ENCODE assay signal across 12 mouse cellular contexts in genomic region chr7:141585288-141585687, GRCm38 (mm10). TPM values are rescaled to one million over a fixed set of nuclear protein-coding genes. Genes with fewer than 3 reads are reported as not detected.
DNase-seq lines count a peak whose midpoint lies in the region; ATAC-seq lines count a peak whose summit lies in the region.
"Had no signal": no experiment of that assay in that cellular context is flagged by ENCODE, and none has a peak within 500 bp of the region (broad histone marks: within the 10 kb centered on the region; RNA-seq: fewer than 3 reads in every experiment).

No protein-coding gene starts in this region.

- intact Hi-C loops in left cerebral cortex, postnatal 36 days (cut with DNase I), result no loop called here

- peaks cover 22% of the 10 kb centered on the region for H3K36me3 ChIP-seq in embryonic facial prominence, embryonic 14.5 days (ENCODE audit: control insufficient read depth, insufficient read depth, low read length)
- peaks cover 21% of the 10 kb centered on the region for H3K36me3 ChIP-seq in hindbrain, embryonic 14.5 days (replicated peaks; ENCODE audit: control insufficient read depth, insufficient read depth)

- H3K27me3 ChIP-seq in embryonic facial prominence, embryonic 14.5 days (replicated peaks; ENCODE audit: control insufficient read depth, insufficient read depth, low read length), result no peaks in the 10 kb centered on the region
- H3K27me3 ChIP-seq in hindbrain, embryonic 14.5 days (ENCODE audit: control insufficient read depth, insufficient read depth, low read length), result no peaks in the 10 kb centered on the region
- H3K27me3 ChIP-seq: hindbrain, embryonic 15.5 days had no signal

- H3K4me2 ChIP-seq in embryonic facial prominence, embryonic 14.5 days (ENCODE audit: low read depth, low read length), result no peak overlapping the region
- H3K4me2 ChIP-seq in hindbrain, embryonic 14.5 days (replicated peaks), result no peak overlapping the region
- H3K4me2 ChIP-seq: hindbrain, embryonic 15.5 days had no signal

- no peak overlapping the region for H3K27ac ChIP-seq in embryonic facial prominence, embryonic 14.5 days (replicated peaks; ENCODE audit: low read depth, low read length)
- H3K27ac ChIP-seq in hindbrain, embryonic 14.5 days, result no peak overlapping the region
- H3K27ac ChIP-seq: hindbrain, embryonic 15.5 days; left cerebral cortex, adult 2 months had no signal

- H3K9me3 ChIP-seq in embryonic facial prominence, embryonic 14.5 days (ENCODE audit: control insufficient read depth, low read length), result no peaks in the 10 kb centered on the region
- H3K9me3 ChIP-seq in hindbrain, embryonic 14.5 days (ENCODE audit: control insufficient read depth, low read length), result no peaks in the 10 kb centered on the region
- H3K9me3 ChIP-seq: hindbrain, embryonic 15.5 days had no signal

- H3K4me1 ChIP-seq in embryonic facial prominence, embryonic 14.5 days (ENCODE audit: control insufficient read depth, insufficient read depth, low read length), result no peaks in the 10 kb centered on the region
- H3K4me1 ChIP-seq in hindbrain, embryonic 14.5 days (replicated peaks; ENCODE audit: control insufficient read depth, insufficient read depth, low read length), result no peaks in the 10 kb centered on the region

- H3K4me3 ChIP-seq in embryonic facial prominence, embryonic 14.5 days (ENCODE audit: low read depth, low read length), result no peak overlapping the region
- no peak overlapping the region for H3K4me3 ChIP-seq in hindbrain, embryonic 14.5 days (replicated peaks; ENCODE audit: low read length)
- H3K4me3 ChIP-seq: hindbrain, embryonic 15.5 days; left cerebral cortex, adult 2 months had no signal

- peak; percentile 30 for DNase-seq in urinary bladder, postnatal 14 days (ENCODE audit: low spot score)
- DNase-seq in urinary bladder, postnatal 36 days (ENCODE audit: low spot score in 2 of 2), result no peak
- DNase-seq in embryonic facial prominence, embryonic 14.5 days (ENCODE audit: low spot score), result peak; percentile 56
- no peak for DNase-seq in hindbrain, embryonic 14.5 days (ENCODE audit: low spot score)
- no peak for DNase-seq in left cerebral cortex, postnatal 36 days (ENCODE audit: low spot score in 2 of 2)
- no peak for DNase-seq in neural tube, embryonic 10.5 days (ENCODE audit: extremely low spot score, low spot score)
- DNase-seq: kidney, postnatal 36 days; lung, postnatal 4 days had no signal

- ATAC-seq in embryonic facial prominence, embryonic 14.5 days (ENCODE audit: low read depth), result peak; percentile 64; the same call in 1 of the 2 replicates
- ATAC-seq in megakaryocyte, adult 5-6 weeks (ENCODE audit: poor library complexity, severe bottlenecking), result peak; percentile 45
- ATAC-seq in hindbrain, embryonic 14.5 days (ENCODE audit: low FRiP score), result no peak
- ATAC-seq: activated CD4-positive, CD25-positive, alpha-beta regulatory T cell, adult 4 months had no signal

- 75% methylated on average over 4 of the region's 4 CpGs for WGBS in embryonic facial prominence, embryonic 14.5 days
- 90% methylated on average over 4 of the region's 4 CpGs for WGBS in hindbrain, embryonic 14.5 days

- no peak overlapping the region for H3K9ac ChIP-seq in embryonic facial prominence, embryonic 14.5 days (ENCODE audit: low read depth, low read length)
- H3K9ac ChIP-seq in hindbrain, embryonic 14.5 days, result no peak overlapping the region
- H3K9ac ChIP-seq: hindbrain, embryonic 15.5 days had no signal

RNA-seq across cellular contexts. Expression of gene Ap2a2, which starts 23.3 kb away (rescaled TPM):
- polyA plus RNA-seq in embryonic facial prominence, embryonic 14.5 days (2014; fragmentation: Nextera tagmentation; extraction: Ambion mirVana), result 68.0 and 73.8 TPM in 2 replicates
- 42.0 and 48.3 TPM in 2 replicates for total RNA-seq in megakaryocyte, adult 5-6 weeks (2015)
- total RNA-seq in megakaryocyte, adult 5-6 weeks (2017), result 61.8 and 75.5 TPM in 2 replicates
- polyA plus RNA-seq in hindbrain, embryonic 14.5 days (2014; fragmentation: Nextera tagmentation; extraction: Ambion mirVana), result 104 TPM in 2 replicates
- 100 to 1,000 TPM; 199 to 214 TPM for total RNA-seq in left cerebral cortex, postnatal 36 days (2021)

RNA-seq across cellular contexts. Expression of gene Chid1, which starts 45.6 kb away (rescaled TPM):
- polyA plus RNA-seq in embryonic facial prominence, embryonic 14.5 days (2014; fragmentation: Nextera tagmentation; extraction: Ambion mirVana), result 47.4 and 47.9 TPM in 2 replicates
- 8.0 and 8.4 TPM in 2 replicates for total RNA-seq in megakaryocyte, adult 5-6 weeks (2015)
- total RNA-seq in megakaryocyte, adult 5-6 weeks (2017), result 28.3 and 43.5 TPM in 2 replicates
- polyA plus RNA-seq in hindbrain, embryonic 14.5 days (2014; fragmentation: Nextera tagmentation; extraction: Ambion mirVana), result 45.5 and 47.8 TPM in 2 replicates
- 10 to 100 TPM; 67.2 to 68.4 TPM for total RNA-seq in left cerebral cortex, postnatal 36 days (2021)

Comparison
In these comparisons a context has a peak if more than half of its experiments do, and no peak if none do; other contexts are left out.
1. DNase-seq: peak in urinary bladder, postnatal 14 days (single experiment) and embryonic facial prominence, embryonic 14.5 days (single experiment); none in urinary bladder, postnatal 36 days (0 of 2), hindbrain, embryonic 14.5 days (single experiment), left cerebral cortex, postnatal 36 days (0 of 2) and neural tube, embryonic 10.5 days (single experiment).